Mouse (Mus musculus): ENCODE measurements at regions not wholly inside any gene's neighbourhood (a gene's known extent, or its start where the extent isn't known, plus 50 kb on each side); places are given as distances from the start of the nearest gene placed in this dataset.

GRCm38 (mm10) chr14:85286203-85286602 is 842.8 kb downstream of the Pcdh17 start:
- ATAC-seq (replicated peaks; ENCODE audit: low read depth, poor library complexity, severe bottlenecking) = no peak

GRCm38 (mm10) chr14:85287460-85287859 is 844.1 kb downstream of the Pcdh17 start:
- peak; percentile 89 for ATAC-seq (replicated peaks; ENCODE audit: low read depth, poor library complexity, severe bottlenecking)

GRCm38 (mm10) chr14:85298991-85299390 is 855.6 kb downstream of the Pcdh17 start:
- ATAC-seq (replicated peaks; ENCODE audit: low read depth, poor library complexity, severe bottlenecking) = no peak

- no peak for ATAC-seq (replicated peaks; ENCODE audit: low read depth, poor library complexity, severe bottlenecking)
These were observed 877.3 kb downstream of the Pcdh17 start for GRCm38 (mm10) chr14:85320679-85321078.

- no peak for ATAC-seq (replicated peaks; ENCODE audit: low read depth, poor library complexity, severe bottlenecking)
These were observed 889.9 kb downstream of the Pcdh17 start for GRCm38 (mm10) chr14:85333277-85333676.

GRCm38 (mm10) chr14:85337182-85337581 is 893.8 kb downstream of the Pcdh17 start:
- ATAC-seq (replicated peaks; ENCODE audit: low read depth, poor library complexity, severe bottlenecking) = no peak

GRCm38 (mm10) chr14:85354626-85355355 is 911.4 kb downstream of the Pcdh17 start:
- ATAC-seq (replicated peaks; ENCODE audit: low read depth, poor library complexity, severe bottlenecking) = no peak

- ATAC-seq (replicated peaks; ENCODE audit: low read depth, poor library complexity, severe bottlenecking) = no peak
These were observed 920.2 kb downstream of the Pcdh17 start for GRCm38 (mm10) chr14:85363611-85364010.

GRCm38 (mm10) chr14:85373312-85373711 is 929.9 kb downstream of the Pcdh17 start:
- ATAC-seq (replicated peaks; ENCODE audit: low read depth, poor library complexity, severe bottlenecking) = 0 out of 2 replicates have a peak, but pooled peaks have one; percentile 36

GRCm38 (mm10) chr14:85403644-85404043 is 960.3 kb downstream of the Pcdh17 start:
- no peak for ATAC-seq (replicated peaks; ENCODE audit: low read depth, poor library complexity, severe bottlenecking)
